Mouse (Mus musculus) kidney, adult 8-10 months (tissue): ENCODE data around the gene Arl4c.

Source experiments
- DNase-seq, 2 experiments: peaks; one replicate each; pipeline ENCODE4 v3.0.0; 2022

Arl4c gene

DNA sequence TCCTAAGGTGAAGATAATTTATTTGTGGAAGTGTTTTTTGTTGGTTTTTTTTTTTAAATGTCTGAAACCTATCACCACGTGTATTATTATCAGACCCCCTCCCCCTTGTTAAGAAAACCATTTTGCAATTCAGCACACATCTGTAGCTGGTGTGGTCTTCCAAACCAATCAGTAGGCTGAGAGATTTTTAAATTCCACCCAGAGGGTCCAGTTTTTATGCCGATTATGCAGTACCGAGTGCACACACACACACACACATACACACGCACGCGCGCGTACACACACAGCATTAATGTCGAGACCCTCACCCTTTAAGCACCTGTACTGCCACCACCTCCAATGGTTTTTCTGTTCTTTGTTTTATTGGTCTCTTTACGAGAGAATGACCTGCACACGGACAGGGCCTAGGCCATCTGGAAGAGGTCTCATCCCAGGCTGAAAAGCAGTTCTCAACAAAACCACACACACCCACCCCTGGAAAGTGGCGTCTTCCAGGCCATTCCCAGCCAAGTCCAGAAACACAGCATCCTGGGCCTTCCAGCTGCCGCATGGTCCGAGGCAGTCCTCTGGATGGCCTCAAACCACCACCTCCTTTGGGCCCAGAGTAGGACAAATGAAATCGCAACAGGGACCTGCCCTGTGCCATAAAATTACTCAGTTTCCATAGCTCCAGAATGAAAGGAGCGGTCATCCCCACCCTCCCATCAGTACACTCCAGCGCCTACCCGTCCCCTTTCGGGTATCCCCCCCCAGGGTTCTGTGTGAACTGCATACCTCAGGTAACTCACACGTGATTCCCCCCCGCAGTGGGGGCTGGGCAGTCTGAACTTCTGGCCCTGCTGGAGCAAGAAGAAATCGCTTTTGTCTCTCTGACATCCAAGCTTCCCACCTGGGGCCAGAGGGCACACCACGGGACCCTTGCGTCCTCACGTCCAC, 1.9 kb downstream of the Arl4c start:
- peak; percentile 12 to 18 for DNase-seq

DNA sequence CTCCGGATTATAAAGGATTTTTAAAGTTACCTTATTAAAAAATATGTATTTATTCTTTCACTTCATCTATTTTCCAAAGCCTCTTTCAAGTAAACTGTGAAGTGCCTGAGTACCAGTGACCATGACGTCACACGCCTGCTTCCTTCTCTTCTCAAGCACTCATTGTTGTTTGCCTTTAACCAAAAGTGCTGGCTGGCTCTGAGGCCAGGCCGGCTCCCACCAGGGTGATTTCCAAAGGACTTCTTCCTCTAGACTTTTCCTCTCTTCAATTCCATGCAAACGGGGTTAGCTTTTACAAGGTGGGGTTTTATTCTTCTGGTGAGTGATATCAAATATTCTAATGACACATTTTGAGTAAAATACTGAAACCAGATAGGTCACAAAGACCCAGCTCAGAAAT, 2.6 kb downstream of the Arl4c start:
- peak in 1 of 2 experiments; percentile 13 for DNase-seq

- DNase-seq, result no peak
Observed at GRCm38 (mm10) chr1:88698926-88699325, 3.1 kb downstream of the Arl4c start.

DNA sequence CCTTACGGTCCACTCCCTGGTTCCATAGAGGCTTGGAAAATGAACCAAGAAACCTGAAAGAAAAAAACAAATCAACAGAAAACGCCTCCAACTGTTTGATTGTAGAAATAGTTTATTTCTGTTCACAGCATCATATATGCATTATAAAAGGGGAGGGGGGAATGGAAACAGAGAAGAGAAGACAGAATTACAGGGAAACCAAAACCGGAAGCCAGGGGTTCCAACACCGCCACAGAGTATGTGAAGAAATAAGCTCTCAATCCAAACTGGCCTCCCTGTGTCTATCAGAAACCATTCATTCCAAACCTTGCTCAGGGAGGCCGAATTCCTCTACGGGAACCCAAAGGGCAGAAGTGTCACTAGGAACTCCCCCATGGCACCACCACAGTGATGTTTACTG, 3.9 kb downstream of the Arl4c start:
- no peak for DNase-seq

DNA sequence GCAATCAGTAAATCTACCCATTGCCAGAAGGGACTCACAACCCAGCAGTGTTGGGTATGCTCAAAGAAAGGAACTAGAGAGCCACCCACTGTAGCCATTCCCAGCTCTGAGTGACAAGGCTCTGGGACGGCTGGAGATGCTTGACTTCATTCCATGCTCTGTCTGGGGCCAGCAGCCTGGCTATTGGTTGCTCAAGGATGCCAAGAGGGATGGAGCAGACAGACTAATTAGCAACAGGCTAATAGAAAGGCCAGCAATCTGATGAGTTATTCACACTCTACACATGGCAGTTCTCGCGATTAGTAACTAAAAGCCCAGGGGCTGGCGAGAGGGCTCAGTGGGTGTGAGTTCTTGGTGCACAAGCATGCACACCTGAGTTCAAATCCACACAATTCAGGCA, 5.6 kb downstream of the Arl4c start:
- DNase-seq, result no peak

GRCm38 (mm10) chr1:88694353-88694752, 7.7 kb downstream of the Arl4c start:
- no peak for DNase-seq

DNA sequence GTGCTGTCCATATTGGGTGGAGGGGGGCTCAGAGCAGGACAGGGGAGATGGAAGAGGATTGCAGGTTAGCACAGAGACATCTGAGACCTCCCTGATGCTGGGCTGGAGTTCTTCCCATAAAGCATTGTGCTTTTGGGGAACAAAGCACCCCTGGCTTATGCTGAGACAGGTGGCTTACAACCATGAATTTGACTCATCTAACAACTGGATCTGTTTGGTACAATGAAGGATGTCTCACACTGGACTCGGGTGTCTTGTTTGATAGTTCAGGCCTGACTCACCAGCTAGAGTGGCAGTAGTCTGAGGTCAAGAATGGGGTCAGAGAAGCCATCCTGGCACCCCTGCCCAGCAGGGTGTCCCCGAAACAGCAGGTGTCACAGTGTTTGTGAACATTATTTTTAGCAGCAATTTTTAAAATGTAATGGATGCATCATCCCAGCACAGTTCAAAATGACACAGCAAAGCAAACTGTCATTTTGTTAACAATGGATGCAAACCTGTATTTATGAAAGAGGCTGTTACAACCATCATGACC, 9.7 kb downstream of the Arl4c start:
- no peak for DNase-seq

DNA sequence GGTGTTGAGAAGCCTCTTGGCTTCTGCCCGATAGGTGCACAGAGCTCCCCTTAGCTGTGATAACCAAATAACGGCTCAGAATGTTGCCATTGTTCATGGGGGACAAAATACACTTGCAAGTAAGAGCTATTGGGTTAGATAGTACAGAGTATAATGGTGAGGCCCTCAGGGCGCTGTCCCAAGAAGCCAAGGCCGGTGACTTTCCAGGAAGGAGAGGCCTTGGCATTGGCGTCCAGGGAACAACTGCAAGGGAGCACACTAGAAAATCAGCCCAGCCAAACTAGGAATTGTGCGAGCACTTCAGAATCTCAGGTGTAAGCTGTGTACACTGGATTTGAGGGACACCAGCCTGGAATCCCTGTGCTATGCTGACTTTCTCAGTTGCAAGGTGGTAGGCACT, 11.4 kb downstream of the Arl4c start:
- DNase-seq, result no peak

DNA sequence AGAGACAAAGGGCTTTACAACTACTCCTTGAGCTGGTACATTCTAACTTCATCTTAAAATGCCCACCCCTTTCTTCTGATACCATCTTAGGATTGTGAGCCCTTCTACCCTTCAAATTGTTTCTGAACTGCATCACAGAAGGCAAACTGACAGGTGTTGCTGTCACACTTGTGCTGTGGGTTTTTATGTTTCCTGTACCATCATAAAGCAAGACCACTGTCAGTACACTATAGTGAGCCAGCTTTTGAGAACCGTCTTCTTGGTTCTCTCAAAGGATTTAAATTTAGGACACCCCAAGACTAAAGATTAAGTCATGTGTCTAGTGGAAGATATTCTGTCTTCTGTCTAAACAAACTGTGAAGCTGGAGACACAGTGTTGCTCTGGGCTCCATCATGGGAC, 17.3 kb downstream of the Arl4c start:
- DNase-seq, result no peak

DNA sequence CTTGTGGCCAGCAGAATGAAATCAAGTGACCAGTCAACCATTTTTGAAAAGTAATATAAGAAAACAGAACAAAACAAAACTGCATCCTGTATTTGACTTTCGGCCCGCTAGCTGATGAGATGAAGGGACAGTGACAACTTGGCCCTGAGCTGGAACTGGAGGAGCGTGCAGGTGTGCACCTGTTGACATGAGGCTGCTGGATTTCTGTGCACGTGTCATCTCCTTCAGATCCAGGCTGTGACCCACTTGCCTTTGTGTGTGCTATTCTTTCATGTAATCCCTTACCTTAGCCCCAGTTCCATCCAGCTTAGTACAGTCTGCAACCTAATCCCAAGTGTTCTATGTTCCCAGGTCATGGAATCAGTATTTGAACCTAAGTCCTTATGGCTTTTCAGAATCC, 20.4 kb downstream of the Arl4c start:
- no peak for DNase-seq

- no peak for DNase-seq
Observed at GRCm38 (mm10) chr1:88680804-88681203, 21.2 kb downstream of the Arl4c start.

DNA sequence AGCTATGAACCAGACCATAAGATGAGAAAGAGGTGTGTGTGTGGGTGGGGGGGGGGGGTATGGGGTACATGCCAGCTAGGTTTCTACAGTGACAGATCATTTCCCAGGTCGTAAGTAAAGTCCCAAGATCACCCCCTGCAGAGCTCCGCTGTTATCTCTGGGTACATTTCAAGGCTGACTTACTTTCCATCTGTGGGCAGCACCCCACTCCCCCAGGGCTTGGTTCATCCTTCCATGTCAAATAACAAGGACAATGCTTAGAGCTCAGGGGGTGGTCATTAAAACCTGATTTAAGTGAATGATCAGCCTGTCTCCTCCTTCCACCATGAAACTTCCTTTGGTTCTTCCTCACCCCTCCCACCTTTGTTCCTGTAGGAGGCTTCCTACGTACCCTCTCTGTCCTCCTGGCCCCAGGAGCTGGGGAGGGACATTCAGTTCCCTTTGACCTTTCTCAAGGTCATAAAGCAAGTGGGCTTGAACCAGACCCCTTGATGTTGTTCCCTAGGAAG, 23.7 kb downstream of the Arl4c start:
- DNase-seq, result no peak

DNA sequence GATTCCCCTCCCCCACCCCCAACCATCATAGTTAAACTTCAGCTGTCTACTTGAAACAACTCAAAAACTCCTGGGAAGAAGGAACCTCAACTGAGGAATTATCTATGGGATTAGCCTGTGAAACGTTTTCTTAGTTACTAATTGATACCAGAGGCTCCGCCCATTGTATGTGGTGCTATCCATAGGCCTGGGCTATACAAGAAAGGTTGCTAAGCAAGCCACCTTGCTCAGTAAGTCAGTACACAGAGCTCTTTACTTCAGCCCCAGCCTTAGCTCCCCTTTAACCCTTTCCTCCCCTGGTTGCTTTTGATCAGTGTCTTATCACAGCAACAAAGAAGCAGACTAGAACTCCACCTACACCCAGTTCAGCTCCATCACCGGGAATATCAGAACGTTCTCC, 31.2 kb downstream of the Arl4c start:
- DNase-seq, result no peak

DNA sequence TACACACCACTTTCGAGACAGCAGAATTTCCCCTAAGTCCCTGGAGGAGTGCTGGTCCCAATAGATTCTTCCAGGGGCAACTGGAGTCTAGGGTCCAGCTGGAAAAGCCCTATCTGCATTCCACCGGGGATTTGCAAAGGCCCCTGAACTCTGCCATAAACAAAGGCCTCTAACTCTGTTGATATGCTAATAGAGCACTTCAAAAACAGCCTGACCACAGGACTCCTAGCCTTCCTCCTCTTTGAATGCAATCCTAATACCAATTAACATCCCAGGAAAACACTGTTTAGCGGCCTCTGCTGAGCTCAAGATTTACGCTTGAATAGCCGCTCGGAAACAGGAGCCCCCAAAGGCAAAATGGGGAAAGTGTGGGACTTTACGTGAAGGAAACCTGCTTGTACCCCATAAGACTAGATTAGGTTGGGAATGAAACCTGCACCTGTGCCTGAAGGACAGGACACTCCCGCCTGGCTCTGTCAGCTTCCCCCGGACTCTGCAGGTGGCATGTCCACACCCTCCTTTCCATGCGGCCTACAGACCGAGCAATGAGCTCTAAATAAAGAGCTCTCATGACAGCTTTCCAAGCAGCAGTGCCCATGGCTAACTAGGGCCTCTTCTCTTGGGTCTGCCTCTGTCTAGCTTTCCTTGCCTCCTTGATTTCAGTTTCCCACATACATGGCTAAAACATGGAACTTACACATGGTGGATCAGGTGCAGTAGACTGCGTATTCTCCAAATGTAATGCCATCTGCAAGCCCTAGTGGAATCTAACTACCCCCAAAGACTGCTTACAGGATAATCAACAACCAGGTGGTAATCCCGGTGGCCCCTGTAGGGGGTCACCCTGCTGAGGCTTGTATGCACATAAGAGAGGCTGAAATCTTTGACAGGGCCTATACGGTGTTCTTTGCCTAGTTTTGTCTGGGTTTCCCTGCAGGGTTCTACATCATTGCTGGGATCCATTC, 32.9 kb downstream of the Arl4c start:
- DNase-seq, result no peak

- no peak for DNase-seq
Observed at GRCm38 (mm10) chr1:88668353-88668752, 33.7 kb downstream of the Arl4c start.

DNA sequence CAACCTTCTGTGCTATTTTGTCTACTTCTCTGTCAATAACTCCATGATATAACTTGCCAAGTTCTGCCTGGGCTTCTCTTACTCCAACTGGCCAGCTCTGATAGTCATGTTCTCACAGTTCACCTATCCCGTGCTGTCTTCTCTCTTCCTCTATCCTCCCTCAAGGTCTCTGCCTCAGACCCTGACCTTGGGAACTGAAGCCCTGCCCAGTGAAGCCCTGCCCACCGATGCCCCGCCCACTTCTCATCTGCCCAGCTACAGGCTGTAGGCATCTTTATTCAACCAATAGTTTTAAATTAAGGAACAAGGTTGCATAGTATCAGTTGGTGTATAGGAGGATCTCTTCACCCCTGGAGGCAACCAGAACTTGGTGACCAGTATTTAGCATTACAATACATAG, 37.4 kb downstream of the Arl4c start:
- DNase-seq, result no peak

- DNase-seq, result no peak
Observed at GRCm38 (mm10) chr1:88662736-88663135, 39.3 kb downstream of the Arl4c start.

DNA sequence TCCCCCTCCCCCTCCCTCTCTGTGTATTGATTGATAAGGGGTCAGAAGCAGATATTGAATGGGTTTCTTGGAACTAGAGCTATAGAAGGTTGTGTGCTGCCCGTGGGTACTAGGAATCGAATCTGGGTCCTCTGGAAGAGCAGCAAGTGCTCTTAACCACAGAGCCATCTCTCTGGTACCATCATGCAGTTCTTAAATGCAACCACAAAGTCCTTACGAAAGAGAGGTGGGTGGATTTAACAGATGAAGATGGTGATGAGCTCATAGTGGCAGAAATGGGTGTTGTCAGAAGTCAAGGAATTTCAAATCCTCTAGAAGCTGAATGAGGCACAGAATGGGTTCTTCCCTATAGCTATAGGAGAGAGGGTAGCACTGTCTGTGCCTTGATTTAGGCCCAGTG, 40.8 kb downstream of the Arl4c start:
- DNase-seq, result no peak

- DNase-seq, result no peak
Observed at GRCm38 (mm10) chr1:88658290-88658857, 43.6 kb downstream of the Arl4c start.

- no peak for DNase-seq
Observed at GRCm38 (mm10) chr1:88656096-88656480, 45.9 kb downstream of the Arl4c start.

DNA sequence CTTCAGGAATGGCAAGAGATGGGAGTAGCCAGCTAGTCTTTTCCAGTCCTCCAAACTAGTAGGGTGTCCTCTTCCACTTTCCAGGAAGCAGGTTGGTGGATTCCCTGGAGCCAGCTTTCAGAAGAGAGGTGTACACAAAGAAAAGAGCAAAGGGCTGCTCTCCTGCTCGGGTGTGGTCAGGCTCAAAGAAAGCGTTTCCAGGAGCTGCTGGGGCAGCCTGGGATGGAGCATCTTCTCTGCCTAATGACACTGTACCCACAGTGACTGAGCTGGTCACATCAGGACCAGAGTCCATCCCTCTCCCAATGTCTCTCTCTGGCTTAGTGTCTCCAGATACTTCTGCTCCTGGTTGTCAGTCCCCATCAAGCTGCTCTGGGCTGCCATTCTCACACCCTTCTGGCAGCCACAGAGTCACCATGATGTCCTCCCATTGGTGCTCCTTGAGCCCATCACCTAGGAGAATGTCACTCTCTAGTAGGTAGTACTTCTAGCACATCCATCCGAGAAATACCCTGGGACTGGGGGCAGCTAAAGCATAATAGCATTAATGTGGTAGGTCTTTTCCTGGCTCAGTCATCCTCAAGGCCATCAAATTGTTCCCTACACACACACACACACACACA, 46.4 kb downstream of the Arl4c start:
- DNase-seq, result no peak
